Mouse (Mus musculus) 3T3-L1 (cell line): Measurements from ENCODE around the gene Rsph14.

ENCODE experiments used
- DNase-seq: peaks from one replicate; pipeline ENCODE4 v3.0.0-alpha.2; 2015; ENCODE audit warnings: low read depth, low spot score

Gene Rsph14

DNA sequence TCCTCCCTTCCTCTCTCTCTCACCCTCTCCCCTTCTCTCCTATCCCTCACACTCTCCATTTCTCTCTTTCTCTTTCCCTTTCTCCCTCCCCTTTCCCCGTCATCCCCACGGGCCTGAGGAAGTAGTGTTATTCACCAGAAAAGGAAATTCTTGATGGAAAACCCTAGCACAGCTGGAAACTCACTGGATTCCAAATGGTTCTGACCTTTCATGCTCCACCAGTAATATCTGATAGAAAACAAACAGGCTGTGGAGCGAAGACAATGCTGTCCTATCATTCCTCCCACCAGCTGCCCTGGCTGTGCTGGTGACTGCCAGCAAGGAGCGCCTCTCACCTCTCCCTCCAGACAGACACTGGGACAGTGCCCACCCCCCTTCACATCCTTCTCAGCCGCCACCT, 37.5 kb downstream of the Rsph14 start:
- no peak for DNase-seq

GRCm38 (mm10) chr10:74990584-74991322, 41.6 kb downstream of the Rsph14 start:
- DNase-seq = no peak

DNA sequence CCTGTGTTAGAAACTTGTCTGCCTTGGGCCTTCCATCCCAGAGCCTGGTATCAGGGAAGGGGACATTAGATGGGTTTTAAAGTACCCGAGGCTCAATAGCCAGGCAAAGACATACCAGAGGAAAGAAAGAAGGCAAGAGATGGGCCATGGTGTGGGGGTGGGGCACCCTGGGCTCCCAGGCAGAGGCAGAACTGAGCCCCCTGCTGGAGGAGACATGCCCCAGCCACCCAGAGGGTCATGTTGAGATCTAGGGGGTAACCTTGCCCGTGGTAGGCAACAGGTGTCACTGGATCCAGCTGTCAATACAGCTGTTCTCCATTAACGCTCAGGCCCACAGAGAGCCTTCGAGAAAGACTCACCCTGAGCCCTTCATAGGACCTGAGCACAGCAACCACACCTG, 42.6 kb downstream of the Rsph14 start:
- no peak for DNase-seq

DNA sequence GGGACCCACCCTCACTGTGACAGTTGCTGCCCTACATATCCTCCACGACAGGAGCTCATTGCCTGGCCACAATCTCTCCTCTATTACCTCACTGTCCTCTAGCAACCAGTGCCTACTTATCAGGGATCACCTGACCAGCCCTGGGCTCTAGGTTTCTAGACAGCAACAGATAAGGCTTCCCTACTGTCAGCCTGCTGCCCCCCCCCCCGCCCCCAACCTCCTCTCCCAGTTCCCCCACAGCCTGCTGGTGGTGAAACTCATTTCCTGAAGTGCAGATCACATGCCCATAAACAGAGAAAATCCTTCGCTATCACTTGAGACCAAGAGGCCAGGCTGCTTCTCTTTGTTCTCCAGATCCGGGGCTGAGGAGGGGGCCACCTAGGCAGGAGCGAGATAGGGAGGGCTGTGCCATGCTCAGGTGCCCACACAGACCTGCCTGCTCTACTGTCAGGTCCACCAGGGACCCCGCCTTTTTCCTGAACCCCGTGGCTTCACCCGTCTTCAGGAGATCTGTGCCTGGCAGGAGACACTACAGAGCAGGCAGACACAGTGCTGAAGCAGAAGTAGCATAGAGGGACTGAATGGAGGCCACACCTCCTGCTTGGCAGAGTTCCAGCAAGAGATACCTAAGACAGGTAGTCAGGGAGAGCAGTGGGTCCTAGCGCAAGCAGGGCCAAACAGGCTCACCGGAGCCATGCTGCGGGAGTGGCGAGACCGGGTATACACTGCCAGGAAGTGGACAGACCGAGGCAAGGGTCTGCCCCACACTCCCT, 44.5 kb downstream of the Rsph14 start:
- DNase-seq = no peak

DNA sequence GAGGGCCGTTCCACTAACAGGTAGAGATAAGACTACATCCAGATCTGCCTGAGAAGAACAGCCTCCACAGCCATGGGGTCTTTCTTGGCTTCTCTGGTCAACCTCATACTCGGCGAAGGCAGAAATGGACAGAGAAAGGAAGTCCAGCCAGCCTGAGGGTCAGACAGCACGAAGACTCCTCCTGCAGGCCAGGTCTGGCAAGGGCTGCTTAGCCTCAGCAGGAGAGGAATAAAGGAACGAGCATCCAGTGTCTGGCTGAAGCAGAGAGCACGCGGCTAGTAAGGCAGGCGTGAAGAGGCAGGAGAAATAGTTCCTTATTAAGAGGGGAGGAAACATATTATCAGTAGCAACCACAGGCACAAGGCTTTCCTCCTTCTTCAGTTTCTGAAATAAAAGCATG, 49.2 kb downstream of the Rsph14 start:
- DNase-seq = no peak

DNA sequence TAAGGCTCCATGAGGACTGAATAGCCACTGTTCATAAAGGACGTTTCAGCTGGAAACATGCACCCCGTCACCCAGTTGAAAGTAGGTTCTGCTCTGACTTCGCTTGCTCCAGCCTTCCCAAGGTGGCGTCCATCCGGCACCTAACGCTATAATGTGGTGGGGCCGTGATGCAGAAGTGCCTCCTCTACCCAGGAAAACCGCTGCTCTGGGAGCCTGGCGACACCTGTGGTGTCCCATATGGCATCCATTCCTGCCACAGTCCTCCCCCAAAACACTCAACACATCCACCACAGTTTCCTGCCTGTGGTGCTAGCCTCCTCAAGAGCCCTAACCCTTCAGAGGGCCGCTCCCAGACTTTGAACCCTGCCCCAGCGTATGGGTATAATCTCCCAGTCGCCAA, 51.2 kb downstream of the Rsph14 start:
- no peak for DNase-seq

GRCm38 (mm10) chr10:74978056-74978455, 54.3 kb downstream of the Rsph14 start:
- peak; percentile 58 for DNase-seq

DNA sequence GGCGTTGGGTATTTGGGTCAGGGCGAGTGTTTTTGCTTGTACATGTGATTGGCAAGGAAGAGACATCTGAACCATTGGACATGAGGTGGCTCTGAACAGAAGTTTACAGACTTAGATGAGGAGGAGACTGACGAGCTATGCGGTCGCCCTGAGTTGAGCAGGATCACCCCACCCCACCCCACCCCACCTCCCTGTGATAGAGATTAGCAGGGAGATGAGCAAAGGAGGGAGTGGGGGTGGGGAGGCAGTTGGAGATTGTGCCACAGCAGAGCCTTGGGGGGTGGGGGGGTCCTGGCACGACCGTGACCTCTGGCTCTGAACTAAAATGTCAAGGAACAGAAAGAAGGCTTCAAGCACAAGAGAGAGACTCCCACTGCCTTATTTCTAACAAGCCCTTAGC, 56.0 kb downstream of the Rsph14 start:
- no peak for DNase-seq

GRCm38 (mm10) chr10:74975626-74976025, 56.8 kb downstream of the Rsph14 start:
- no peak for DNase-seq

DNA sequence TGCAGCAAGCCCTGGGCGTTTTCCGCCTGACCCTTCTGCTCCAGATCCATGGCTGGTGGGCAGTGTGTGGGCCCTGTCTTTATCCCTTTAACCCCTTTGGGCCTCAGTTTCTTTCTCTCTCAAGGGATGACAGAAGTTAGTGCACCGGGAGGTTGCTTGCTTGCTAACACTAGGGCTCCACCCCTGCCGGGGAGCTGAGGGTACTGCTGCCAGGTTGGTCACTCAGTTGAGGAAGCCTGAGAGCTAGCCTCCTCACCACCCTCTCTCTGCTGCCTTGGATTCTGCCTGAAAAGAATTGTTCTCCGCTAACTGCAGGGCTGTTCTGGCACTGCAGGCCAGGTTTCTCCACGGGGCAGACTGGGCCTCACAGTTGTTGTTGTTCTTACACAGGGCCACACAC, 59.4 kb downstream of the Rsph14 start:
- no peak for DNase-seq

DNA sequence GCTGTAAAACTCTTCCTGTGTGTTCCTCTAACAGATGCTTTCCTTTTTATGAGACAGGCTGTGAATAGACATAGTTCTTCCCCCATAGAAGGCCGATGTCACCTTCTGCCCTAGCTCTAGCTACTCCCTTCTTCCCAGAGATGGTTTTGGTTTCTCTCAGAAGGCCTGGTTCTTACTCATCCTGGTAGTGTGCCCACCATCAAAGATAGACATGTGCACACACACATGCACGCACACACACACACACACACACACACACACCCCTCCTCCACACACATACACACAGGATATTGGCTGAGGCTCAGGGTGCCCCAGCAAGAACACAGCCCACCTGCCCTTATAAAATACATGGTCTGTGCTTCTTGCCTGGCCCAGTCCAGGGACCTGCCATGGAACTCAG, 63.1 kb downstream of the Rsph14 start:
- no peak for DNase-seq

DNA sequence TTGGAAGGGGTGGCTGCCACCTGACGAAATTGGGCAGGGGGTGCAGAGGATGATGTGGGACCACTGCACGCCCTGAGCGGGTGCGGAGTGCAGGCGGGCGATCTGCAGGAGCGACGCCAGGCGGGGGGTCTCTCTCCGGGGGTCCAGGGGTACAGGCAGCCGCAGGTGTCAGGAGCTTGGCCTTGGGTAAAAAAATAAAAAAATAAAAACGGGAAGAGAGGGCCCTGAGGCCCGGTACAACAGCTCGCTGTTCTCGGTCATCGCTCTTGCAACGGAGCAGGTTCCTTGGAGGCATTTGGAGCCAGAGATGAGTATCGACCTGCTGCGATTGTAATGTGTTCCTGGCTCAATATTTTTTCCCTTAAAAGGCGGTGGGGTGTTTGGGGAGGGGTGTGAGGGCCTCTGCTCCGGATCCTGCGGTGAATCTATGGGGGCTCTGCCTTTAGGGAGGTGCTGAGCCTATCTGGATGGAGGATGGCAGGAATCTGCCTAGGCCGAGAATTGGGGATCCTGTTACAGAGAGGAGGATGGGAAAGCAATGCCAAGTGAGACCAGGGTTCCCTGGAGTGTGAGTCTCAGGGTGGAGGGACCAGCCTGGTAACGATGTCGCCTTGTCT, 64.6 kb downstream of the Rsph14 start:
- no peak for DNase-seq

DNA sequence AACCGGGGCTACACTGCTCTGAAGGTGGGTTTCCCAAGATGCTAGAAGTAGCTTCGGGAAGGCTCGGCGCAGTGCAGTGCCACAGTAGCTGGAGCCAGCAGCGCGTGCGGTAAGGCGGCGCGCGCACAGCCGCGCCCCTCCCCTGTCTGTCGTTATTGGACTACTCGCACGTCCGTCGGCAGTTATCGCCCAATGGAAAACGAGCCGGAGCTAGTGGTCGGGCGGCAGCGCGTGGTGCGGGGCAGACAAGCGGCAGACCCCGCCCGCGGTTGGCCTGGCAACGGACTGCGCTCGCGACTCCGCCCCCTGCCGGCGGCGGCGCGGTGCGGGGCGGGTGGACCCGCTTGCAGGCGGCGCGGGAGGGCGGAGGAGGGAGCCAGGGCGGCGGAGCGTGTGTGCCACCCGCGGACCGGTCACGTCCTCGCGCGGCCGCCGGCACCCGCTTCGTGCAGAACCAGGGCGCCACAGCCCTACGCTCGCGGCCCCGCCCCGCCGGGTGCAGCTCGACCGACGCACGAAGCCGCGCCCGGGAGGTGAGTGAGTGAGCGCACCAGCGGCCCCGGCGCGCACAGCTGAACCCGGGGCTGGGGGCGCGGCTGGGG, 65.4 kb downstream of the Rsph14 start, which contains the start of gene Gnaz:
Gene Gnaz, plus strand, starts transcription at position 328 of the 602 bp plus-strand sequence.
- peak; percentile 65 for DNase-seq

DNA sequence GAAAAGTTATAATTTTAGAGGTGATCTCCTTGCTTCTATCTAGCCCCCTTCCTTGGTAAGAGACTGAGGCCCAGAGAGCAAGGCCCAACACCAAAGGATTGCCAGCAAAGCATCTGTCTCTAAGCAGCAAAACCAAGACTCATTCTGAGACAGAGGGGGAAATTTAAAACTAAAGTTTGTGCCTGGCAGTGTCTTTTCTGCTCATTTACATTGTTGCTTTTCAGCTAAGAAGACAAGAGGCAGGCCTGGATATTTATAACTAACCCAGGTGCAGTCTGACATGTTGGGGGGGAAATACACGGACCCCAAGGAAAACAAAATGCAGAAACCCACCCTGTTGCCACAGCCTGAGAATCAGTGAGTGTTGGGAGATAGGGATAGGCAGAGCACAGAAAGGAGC, 68.0 kb downstream of the Rsph14 start:
- DNase-seq = no peak

- DNase-seq = no peak
Measured at GRCm38 (mm10) chr10:74952830-74953443, 79.4 kb downstream of the Rsph14 start.

GRCm38 (mm10) chr10:74940795-74941194, 91.6 kb downstream of the Rsph14 start:
- no peak for DNase-seq

- peak; percentile 19 for DNase-seq
Measured at GRCm38 (mm10) chr10:74939300-74939699, 93.1 kb downstream of the Rsph14 start.

GRCm38 (mm10) chr10:74938410-74938809, 94.0 kb downstream of the Rsph14 start:
- no peak for DNase-seq

DNA sequence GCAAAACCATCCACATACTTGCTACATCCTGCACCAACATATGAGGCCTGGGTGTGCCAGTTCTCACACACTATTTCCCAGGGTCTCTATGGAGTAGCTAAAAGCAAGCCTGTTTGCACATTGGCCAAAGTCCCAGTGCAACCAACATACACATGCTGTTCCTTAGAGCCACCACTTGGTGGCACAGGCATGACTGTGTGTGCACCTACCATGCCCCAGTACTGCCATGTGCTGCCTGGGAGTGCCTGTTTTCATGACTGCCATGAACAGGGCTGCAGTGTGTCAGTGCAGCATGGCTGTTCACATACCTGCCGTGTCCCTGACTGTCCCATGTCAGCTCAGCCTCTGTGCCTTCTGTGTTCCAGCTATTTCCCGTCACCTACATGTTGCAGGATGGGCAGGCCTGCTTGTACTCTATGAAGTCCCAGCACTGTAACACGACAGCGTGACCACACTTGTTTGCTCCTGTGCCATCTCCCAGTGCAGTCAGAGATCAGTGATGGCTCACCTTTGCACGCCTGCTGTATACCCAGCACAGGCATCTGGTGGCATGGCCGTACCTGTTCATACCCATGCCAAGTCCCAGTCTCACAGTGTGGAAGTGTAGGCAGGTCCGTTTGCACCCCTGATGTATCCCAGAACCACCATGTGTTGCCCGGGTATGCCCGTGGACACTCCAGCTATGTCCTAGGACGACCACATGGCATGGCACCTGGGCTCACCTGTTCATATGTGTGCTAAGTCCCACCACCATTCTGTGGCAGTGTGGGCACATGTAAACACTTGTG, 95.2 kb downstream of the Rsph14 start:
- DNase-seq = peak; percentile 65

- DNase-seq = peak; percentile 19
Measured at GRCm38 (mm10) chr10:74935016-74935415, 97.4 kb downstream of the Rsph14 start.

DNA sequence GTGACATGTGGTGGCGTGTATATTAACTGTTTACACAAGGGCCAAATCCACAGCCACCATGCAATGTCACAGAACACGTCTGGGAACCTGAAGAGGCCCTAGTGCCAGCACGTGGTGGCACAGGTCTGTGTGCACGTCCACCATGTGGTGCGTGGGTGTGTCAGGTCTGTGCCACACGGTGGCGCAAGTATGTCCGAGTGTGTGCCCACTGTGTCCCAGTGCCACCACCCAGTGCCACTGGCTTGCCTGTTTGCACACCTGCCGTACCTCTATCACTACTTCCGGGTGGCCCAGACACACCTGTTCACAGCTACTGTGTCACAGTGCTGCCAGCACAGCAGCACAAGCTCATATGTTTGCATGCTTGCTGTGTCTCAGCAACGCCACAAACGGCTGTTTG, 97.9 kb downstream of the Rsph14 start:
- no peak for DNase-seq
